Mouse (Mus musculus): ENCODE measurements around the gene Slc25a33. TPM values are rescaled to one million over a fixed set of nuclear protein-coding genes. Genes with fewer than 3 reads are reported as not detected.

Gene Slc25a33
- polyA plus RNA-seq, 1 experiment from 2014 or later: 22.0 TPM

GRCm38 (mm10) chr4:149722104-149723020 lies 51.7 kb downstream of the Slc25a33 start:
- Histone ChIP-seq H3K4me2 (replicated peaks; ENCODE audit: low read depth, low read length) (no peak overlapping the region), H3K9ac (ENCODE audit: low read depth, low read length) (no peak overlapping the region), H3K4me3 (ENCODE audit: low read depth, low read length) (no peak overlapping the region), H3K27me3 (ENCODE audit: control insufficient read depth, insufficient read depth, low read length) (no peaks in the 10 kb centered on the region), H3K27ac (ENCODE audit: low read depth, low read length) (no peak overlapping the region), H3K9me3 (ENCODE audit: control insufficient read depth, low read length) (no peaks in the 10 kb centered on the region), H3K36me3 (ENCODE audit: control insufficient read depth, insufficient read depth, low read length) (0 out of 2 replicates have a peak, but pooled peaks cover 16% of the 10 kb centered on the region), H3K4me1 (replicated peaks; ENCODE audit: control insufficient read depth, insufficient read depth, low read length) (no peaks in the 10 kb centered on the region; the same call in 1 of the 2 replicates)
- DNase-seq (ENCODE audit: low spot score): no peak
- no peak for ATAC-seq (ENCODE audit: low FRiP score)
- WGBS: 87% methylated on average over 24 of the region's 24 CpGs

- ATAC-seq (ENCODE audit: low FRiP score): no peak
These were observed 52.9 kb downstream of the Slc25a33 start for GRCm38 (mm10) chr4:149721163-149721562.

GRCm38 (mm10) chr4:149719686-149720085 lies 54.4 kb downstream of the Slc25a33 start:
- peak; percentile 60 for DNase-seq (ENCODE audit: low spot score)

More at GRCm38 (mm10) chr4:149721163-149721562, 52.9 kb downstream of the Slc25a33 start:
- H3K9me3 ChIP-seq (ENCODE audit: control insufficient read depth, low read length): no peaks in the 10 kb centered on the region
- H3K9ac ChIP-seq (ENCODE audit: low read depth, low read length): no peak overlapping the region
- H3K36me3 ChIP-seq (ENCODE audit: control insufficient read depth, insufficient read depth, low read length): peaks cover 14% of the 10 kb centered on the region; the same call in 1 of the 2 replicates
- DNase-seq (ENCODE audit: low spot score): no peak
- H3K27ac ChIP-seq (ENCODE audit: low read depth, low read length): no peak overlapping the region
- H3K4me2 ChIP-seq (replicated peaks; ENCODE audit: low read depth, low read length): no peak overlapping the region
- WGBS: 85% methylated on average over 8 of the region's 8 CpGs
- H3K4me1 ChIP-seq (replicated peaks; ENCODE audit: control insufficient read depth, insufficient read depth, low read length): no peaks in the 10 kb centered on the region; the same call in 1 of the 2 replicates
- no peaks in the 10 kb centered on the region for H3K27me3 ChIP-seq (ENCODE audit: control insufficient read depth, insufficient read depth, low read length)
- H3K4me3 ChIP-seq (ENCODE audit: low read depth, low read length): no peak overlapping the region

GRCm38 (mm10) chr4:149714542-149714941 lies 59.5 kb downstream of the Slc25a33 start:
- DNase-seq (ENCODE audit: low spot score) (no peak), ATAC-seq (ENCODE audit: low FRiP score) (no peak)
- 82% methylated on average over 3 of the region's 3 CpGs for WGBS
- Histone ChIP-seq H3K9me3 (ENCODE audit: control insufficient read depth, low read length) (no peaks in the 10 kb centered on the region), H3K36me3 (ENCODE audit: control insufficient read depth, insufficient read depth, low read length) (peaks cover 17% of the 10 kb centered on the region), H3K27me3 (ENCODE audit: control insufficient read depth, insufficient read depth, low read length) (no peaks in the 10 kb centered on the region), H3K4me1 (replicated peaks; ENCODE audit: control insufficient read depth, insufficient read depth, low read length) (no peaks in the 10 kb centered on the region), H3K9ac (ENCODE audit: low read depth, low read length) (no peak overlapping the region), H3K27ac (ENCODE audit: low read depth, low read length) (no peak overlapping the region), H3K4me3 (ENCODE audit: low read depth, low read length) (no peak overlapping the region), H3K4me2 (replicated peaks; ENCODE audit: low read depth, low read length) (no peak overlapping the region)

More at GRCm38 (mm10) chr4:149719686-149720085, 54.4 kb downstream of the Slc25a33 start:
- Histone ChIP-seq H3K27ac (ENCODE audit: low read depth, low read length) (no peak overlapping the region), H3K4me3 (ENCODE audit: low read depth, low read length) (no peak overlapping the region), H3K36me3 (ENCODE audit: control insufficient read depth, insufficient read depth, low read length) (peaks cover 17% of the 10 kb centered on the region), H3K4me1 (replicated peaks; ENCODE audit: control insufficient read depth, insufficient read depth, low read length) (no peaks in the 10 kb centered on the region; the same call in 1 of the 2 replicates), H3K27me3 (ENCODE audit: control insufficient read depth, insufficient read depth, low read length) (no peaks in the 10 kb centered on the region), H3K9ac (ENCODE audit: low read depth, low read length) (no peak overlapping the region), H3K4me2 (replicated peaks; ENCODE audit: low read depth, low read length) (no peak overlapping the region), H3K9me3 (ENCODE audit: control insufficient read depth, low read length) (no peaks in the 10 kb centered on the region)
- no peak for ATAC-seq (ENCODE audit: low FRiP score)
- WGBS: 85% methylated on average over 6 of the region's 6 CpGs

- Histone ChIP-seq H3K9me3 (ENCODE audit: control insufficient read depth, low read length) (no peaks in the 10 kb centered on the region), H3K27me3 (ENCODE audit: control insufficient read depth, insufficient read depth, low read length) (no peaks in the 10 kb centered on the region), H3K4me3 (ENCODE audit: low read depth, low read length) (no peak overlapping the region), H3K36me3 (ENCODE audit: control insufficient read depth, insufficient read depth, low read length) (peaks cover 12% of the 10 kb centered on the region), H3K4me2 (replicated peaks; ENCODE audit: low read depth, low read length) (no peak overlapping the region), H3K9ac (ENCODE audit: low read depth, low read length) (no peak overlapping the region), H3K4me1 (replicated peaks; ENCODE audit: control insufficient read depth, insufficient read depth, low read length) (no peaks in the 10 kb centered on the region), H3K27ac (ENCODE audit: low read depth, low read length) (no peak overlapping the region)
- peak; percentile 53; the same call in 1 of the 2 replicates for ATAC-seq (ENCODE audit: low FRiP score)
- peak; percentile 82 for DNase-seq (ENCODE audit: low spot score)
- WGBS: 16% methylated on average over 7 of the region's 7 CpGs
These were observed 62.1 kb downstream of the Slc25a33 start for GRCm38 (mm10) chr4:149711955-149712354.

- Histone ChIP-seq H3K9ac (ENCODE audit: low read depth, low read length) (no peak overlapping the region), H3K4me1 (replicated peaks; ENCODE audit: control insufficient read depth, insufficient read depth, low read length) (no peaks in the 10 kb centered on the region), H3K27ac (ENCODE audit: low read depth, low read length) (no peak overlapping the region), H3K9me3 (ENCODE audit: control insufficient read depth, low read length) (no peaks in the 10 kb centered on the region), H3K36me3 (ENCODE audit: control insufficient read depth, insufficient read depth, low read length) (peaks cover 11% of the 10 kb centered on the region), H3K4me3 (ENCODE audit: low read depth, low read length) (no peak overlapping the region), H3K4me2 (replicated peaks; ENCODE audit: low read depth, low read length) (no peak overlapping the region), H3K27me3 (ENCODE audit: control insufficient read depth, insufficient read depth, low read length) (no peaks in the 10 kb centered on the region)
- ATAC-seq (ENCODE audit: low FRiP score): no peak
- 89% methylated on average over 5 of the region's 5 CpGs for WGBS
- DNase-seq (ENCODE audit: low spot score): no peak
These were observed 62.6 kb downstream of the Slc25a33 start for GRCm38 (mm10) chr4:149711485-149711884.

- Histone ChIP-seq H3K27ac (ENCODE audit: low read depth, low read length) (no peak overlapping the region), H3K9ac (ENCODE audit: low read depth, low read length) (no peak overlapping the region), H3K9me3 (ENCODE audit: control insufficient read depth, low read length) (no peaks in the 10 kb centered on the region), H3K36me3 (ENCODE audit: control insufficient read depth, insufficient read depth, low read length) (peaks cover 5% of the 10 kb centered on the region; the same call in 1 of the 2 replicates), H3K4me2 (replicated peaks; ENCODE audit: low read depth, low read length) (no peak overlapping the region), H3K27me3 (ENCODE audit: control insufficient read depth, insufficient read depth, low read length) (no peaks in the 10 kb centered on the region), H3K4me1 (replicated peaks; ENCODE audit: control insufficient read depth, insufficient read depth, low read length) (no peaks in the 10 kb centered on the region), H3K4me3 (ENCODE audit: low read depth, low read length) (no peak overlapping the region)
- peak; percentile 52 for DNase-seq (ENCODE audit: low spot score)
- 28% methylated on average over 5 of the region's 5 CpGs for WGBS
- ATAC-seq (ENCODE audit: low FRiP score): peak; percentile 19; the same call in 1 of the 2 replicates
These were observed 63.6 kb downstream of the Slc25a33 start for GRCm38 (mm10) chr4:149710510-149710909.

GRCm38 (mm10) chr4:149705941-149706340 lies 68.1 kb downstream of the Slc25a33 start:
- H3K36me3 ChIP-seq (ENCODE audit: control insufficient read depth, insufficient read depth, low read length): no peaks in the 10 kb centered on the region
- H3K27ac ChIP-seq (ENCODE audit: low read depth, low read length): no peak overlapping the region
- H3K4me3 ChIP-seq (ENCODE audit: low read depth, low read length): no peak overlapping the region
- no peak overlapping the region for H3K4me2 ChIP-seq (replicated peaks; ENCODE audit: low read depth, low read length)
- no peaks in the 10 kb centered on the region for H3K4me1 ChIP-seq (replicated peaks; ENCODE audit: control insufficient read depth, insufficient read depth, low read length)
- ATAC-seq (ENCODE audit: low FRiP score) (no peak), DNase-seq (ENCODE audit: low spot score) (no peak)
- no peaks in the 10 kb centered on the region for H3K9me3 ChIP-seq (ENCODE audit: control insufficient read depth, low read length)
- WGBS: 93% methylated on average over 8 of the region's 8 CpGs
- no peak overlapping the region for H3K9ac ChIP-seq (ENCODE audit: low read depth, low read length)
- H3K27me3 ChIP-seq (ENCODE audit: control insufficient read depth, insufficient read depth, low read length): no peaks in the 10 kb centered on the region
